Mouse (Mus musculus) forebrain, embryonic 11.5 days (tissue): ENCODE measurements at regions not wholly inside any gene's neighbourhood (a gene's known extent, or its start where the extent isn't known, plus 50 kb on each side); places are given as distances from the start of the nearest gene placed in this dataset.

Source experiments
- ATAC-seq: fragments of 200-750 bp; cut with Nextera tagmentation; replicated peaks from 2 replicates; pipeline ENCODE4 v1.8.0; 2017; ENCODE audit warnings: moderate TSS enrichment; ENCODE audit not compliant: low FRiP score
- DNase-seq: peaks from one replicate; pipeline ENCODE4 v3.0.0-alpha.2; 2017; ENCODE audit warnings: low spot score
- H3K27ac ChIP-seq: fragments of 300-500 bp; sonication (generic); 2 replicates; pipeline ENCODE4 v1.5.1; 2014; ENCODE audit warnings: low read depth, low read length
- H3K27me3 ChIP-seq: fragments of 300-500 bp; sonication (generic); 2 replicates; pipeline ENCODE4 v1.6.1; 2014; ENCODE audit warnings: mild to moderate bottlenecking, low read length, mixed read lengths; ENCODE audit not compliant: control insufficient read depth, insufficient read depth
- H3K36me3 ChIP-seq: fragments of 300-500 bp; sonication (generic); 2 replicates; pipeline ENCODE4 v1.6.1; 2014; ENCODE audit warnings: mild to moderate bottlenecking, low read length, moderate library complexity, mixed read lengths; ENCODE audit not compliant: control insufficient read depth, insufficient read depth
- H3K4me1 ChIP-seq: fragments of 300-500 bp; sonication (generic); replicated peaks from 2 replicates; pipeline ENCODE4 v1.6.1; 2014; ENCODE audit warnings: low read length, mixed read lengths; ENCODE audit not compliant: control insufficient read depth, insufficient read depth
- H3K4me2 ChIP-seq: fragments of 300-500 bp; sonication (generic); 2 replicates; pipeline ENCODE4 v1.6.1; 2014; ENCODE audit warnings: low read depth, mild to moderate bottlenecking, low read length, moderate library complexity, mixed read lengths; ENCODE audit not compliant: severe bottlenecking
- H3K4me3 ChIP-seq: fragments of 300-500 bp; sonication (generic); 2 replicates; pipeline ENCODE4 v1.5.1; 2014; ENCODE audit warnings: low read depth, low read length
- H3K9ac ChIP-seq: fragments of 300-500 bp; sonication (generic); 2 replicates; pipeline ENCODE4 v1.6.1; 2014; ENCODE audit warnings: low read length
- H3K9me3 ChIP-seq: fragments of 300-500 bp; sonication (generic); 2 replicates; pipeline ENCODE4 v1.6.1; 2016; ENCODE audit warnings: low read length, mixed read lengths; ENCODE audit not compliant: control insufficient read depth
- WGBS: fragments of 180-500 bp; shearing (Covaris S2); extraction: QIAGEN DNeasy Blood & Tissue Kit; methylation state at CpG from one replicate; pipeline ENCODE4 v1.1.7; 2014; 5-methylcytosine and 5-hydroxymethylcytosine counted together

DNA sequence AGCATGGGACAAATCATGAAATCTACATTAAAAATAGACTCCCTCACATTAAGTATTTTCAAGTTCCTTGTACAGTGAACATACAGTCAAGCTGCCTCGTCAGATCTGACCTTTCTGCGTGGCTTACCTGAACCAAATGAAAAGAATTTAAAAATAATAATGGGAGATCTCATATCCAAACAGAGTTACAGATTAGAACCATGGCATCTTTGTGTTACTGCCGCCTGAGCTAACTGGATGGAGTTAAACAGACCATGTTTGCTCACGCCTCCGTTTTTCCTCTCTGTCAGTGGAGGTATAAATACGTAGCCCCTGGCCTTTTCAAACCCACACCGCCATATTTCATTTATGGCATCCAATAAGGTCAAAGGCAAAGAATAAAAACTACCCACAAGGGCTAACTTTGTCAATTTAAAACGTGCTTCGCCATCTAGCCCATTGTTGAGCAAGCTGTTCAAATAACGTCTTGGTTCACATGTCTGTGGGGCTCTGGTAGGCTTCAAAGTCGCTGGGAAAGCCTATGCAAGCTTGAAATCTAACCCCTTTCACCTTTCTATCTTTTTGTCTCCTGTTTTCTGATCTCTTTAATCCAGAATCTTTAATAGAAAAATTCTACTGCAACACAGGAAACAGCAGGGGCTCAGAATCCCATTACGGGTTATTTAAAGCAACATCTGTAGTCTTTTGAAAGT is 378.6 kb upstream of the Sash1 start:
- 57% methylated on average over 12 of the region's 12 CpGs for WGBS

DNA sequence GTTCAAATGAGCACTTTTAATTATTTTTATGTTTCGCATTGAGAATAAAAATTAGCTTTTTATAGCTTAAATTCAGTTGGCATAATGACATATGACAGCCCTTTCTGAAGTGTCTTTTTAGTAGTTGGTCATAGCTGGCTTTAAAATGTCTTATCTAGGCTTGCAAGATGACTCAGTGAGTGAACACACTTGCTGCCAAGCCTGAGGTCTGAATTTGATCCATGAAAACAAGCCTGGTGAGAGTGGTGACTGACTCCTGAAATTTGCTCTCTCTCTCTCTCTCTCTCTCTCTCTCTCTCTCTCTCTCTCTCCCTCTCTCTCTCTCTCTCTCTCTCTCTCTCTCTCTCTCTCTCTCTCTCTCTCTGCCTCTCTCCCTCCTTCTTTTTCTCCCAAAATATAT is 372.8 kb upstream of the Sash1 start:
- Histone ChIP-seq H3K9me3 (no peaks in the 10 kb centered on the region), H3K27ac (no peak overlapping the region), H3K36me3 (no peaks in the 10 kb centered on the region), H3K27me3 (no peaks in the 10 kb centered on the region), H3K4me1 (no peaks in the 10 kb centered on the region), H3K4me3 (no peak overlapping the region), H3K9ac (no peak overlapping the region), H3K4me2 (no peak overlapping the region)
- ATAC-seq (no peak), DNase-seq (no peak)
- 84% methylated on average over 1 of the region's 1 CpGs for WGBS

More for the DNA sequence above, 378.6 kb upstream of the Sash1 start:
- Histone ChIP-seq H3K27me3 (no peaks in the 10 kb centered on the region), H3K27ac (no peak overlapping the region), H3K9me3 (no peaks in the 10 kb centered on the region), H3K9ac (no peak overlapping the region), H3K4me1 (no peaks in the 10 kb centered on the region), H3K4me2 (no peak overlapping the region), H3K36me3 (no peaks in the 10 kb centered on the region), H3K4me3 (no peak overlapping the region)
- ATAC-seq = no peak
- DNase-seq = no peak

DNA sequence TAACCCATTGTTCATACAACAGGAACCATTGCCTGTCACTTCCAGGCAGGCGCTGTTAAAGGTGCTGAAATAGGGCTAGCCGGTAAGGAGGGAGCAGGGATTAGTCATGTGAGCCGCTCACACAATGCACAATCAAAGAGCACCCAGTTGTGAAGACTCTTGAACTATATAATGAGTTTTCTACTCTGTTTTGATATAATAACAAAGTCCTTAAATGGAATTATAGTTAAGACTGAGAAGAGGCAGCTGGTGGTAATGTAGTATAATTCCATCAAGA is 367.0 kb upstream of the Sash1 start:
- no peaks in the 10 kb centered on the region for H3K27me3 ChIP-seq
- WGBS = 8% methylated on average over 3 of the region's 3 CpGs
- no peak overlapping the region for H3K9ac ChIP-seq
- 0 out of 2 replicates have a peak, but pooled peaks cover 2% of the 10 kb centered on the region for H3K4me1 ChIP-seq
- no peak overlapping the region for H3K27ac ChIP-seq
- no peak for ATAC-seq
- no peaks in the 10 kb centered on the region for H3K9me3 ChIP-seq
- H3K4me3 ChIP-seq = no peak overlapping the region
- no peak overlapping the region for H3K4me2 ChIP-seq
- no peaks in the 10 kb centered on the region for H3K36me3 ChIP-seq
- DNase-seq = no peak

DNA sequence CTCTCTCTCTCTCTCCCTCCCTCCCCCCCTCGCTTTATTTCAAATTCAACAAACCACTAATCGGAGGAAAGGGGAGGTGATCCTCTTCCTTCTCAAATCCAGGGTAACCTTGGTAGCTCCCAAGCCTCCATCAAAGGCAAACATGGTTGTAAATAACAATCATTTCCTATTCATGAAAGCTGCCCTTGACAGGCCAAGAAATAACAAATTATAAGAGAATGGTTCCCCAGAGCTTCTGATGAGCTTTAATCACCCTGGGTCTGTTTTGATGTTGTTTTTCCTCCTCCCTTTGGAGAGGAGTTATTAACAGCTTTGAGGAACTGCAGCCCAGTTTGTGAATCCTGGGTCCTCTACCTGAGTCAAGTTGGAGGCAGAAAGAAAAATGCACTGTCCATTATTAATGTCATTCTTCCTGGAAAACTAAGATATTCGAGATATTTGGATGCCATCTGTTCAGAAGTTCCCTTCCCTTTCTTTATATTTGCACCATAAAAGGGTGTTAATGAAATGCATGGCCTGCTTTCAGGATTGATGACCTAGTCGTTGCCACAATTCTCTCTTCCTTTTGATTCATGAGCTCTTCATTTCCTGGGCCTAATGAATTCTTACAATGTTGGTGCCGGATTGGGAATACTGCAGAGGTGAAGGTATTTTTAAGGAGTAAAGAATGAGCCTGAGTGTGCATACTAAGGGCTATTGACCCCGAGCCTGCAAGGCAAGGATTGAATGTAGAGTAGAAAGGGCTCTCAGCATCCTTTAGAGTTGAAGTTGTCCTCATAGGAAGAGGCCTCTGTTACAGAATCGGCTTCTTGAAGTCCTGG is 366.5 kb upstream of the Sash1 start:
- WGBS = 45% methylated on average over 7 of the region's 7 CpGs

DNA sequence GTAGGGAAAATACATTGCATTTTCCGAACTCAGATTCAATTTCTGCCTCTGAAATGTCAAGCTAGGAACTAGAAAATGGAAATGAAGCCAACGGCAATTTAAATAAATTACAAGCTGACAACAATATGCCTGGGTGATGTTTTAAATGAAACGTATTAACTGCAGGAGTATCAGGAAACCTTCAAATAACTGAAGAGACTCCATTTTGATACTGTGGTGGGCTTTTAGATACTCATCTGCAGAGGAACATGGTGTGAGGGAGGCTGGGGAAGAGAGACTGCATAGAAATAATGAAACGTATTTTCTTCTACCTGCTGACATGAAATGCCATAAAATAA is 357.4 kb upstream of the Sash1 start:
- no peak for DNase-seq
- no peaks in the 10 kb centered on the region for H3K36me3 ChIP-seq
- H3K9ac ChIP-seq = no peak overlapping the region
- H3K27ac ChIP-seq = no peak overlapping the region
- 86% methylated on average over 4 of the region's 4 CpGs for WGBS
- no peak overlapping the region for H3K4me2 ChIP-seq
- H3K9me3 ChIP-seq = no peaks in the 10 kb centered on the region
- H3K4me1 ChIP-seq = no peaks in the 10 kb centered on the region
- ATAC-seq = no peak
- no peaks in the 10 kb centered on the region for H3K27me3 ChIP-seq
- no peak overlapping the region for H3K4me3 ChIP-seq

More for the DNA sequence above, 366.5 kb upstream of the Sash1 start:
- Histone ChIP-seq H3K27me3 (no peaks in the 10 kb centered on the region), H3K27ac (no peak overlapping the region), H3K9ac (no peak overlapping the region), H3K9me3 (no peaks in the 10 kb centered on the region), H3K4me3 (no peak overlapping the region), H3K4me2 (no peak overlapping the region), H3K4me1 (0 out of 2 replicates have a peak, but pooled peaks cover 2% of the 10 kb centered on the region), H3K36me3 (no peaks in the 10 kb centered on the region)
- DNase-seq (no peak), ATAC-seq (no peak)

DNA sequence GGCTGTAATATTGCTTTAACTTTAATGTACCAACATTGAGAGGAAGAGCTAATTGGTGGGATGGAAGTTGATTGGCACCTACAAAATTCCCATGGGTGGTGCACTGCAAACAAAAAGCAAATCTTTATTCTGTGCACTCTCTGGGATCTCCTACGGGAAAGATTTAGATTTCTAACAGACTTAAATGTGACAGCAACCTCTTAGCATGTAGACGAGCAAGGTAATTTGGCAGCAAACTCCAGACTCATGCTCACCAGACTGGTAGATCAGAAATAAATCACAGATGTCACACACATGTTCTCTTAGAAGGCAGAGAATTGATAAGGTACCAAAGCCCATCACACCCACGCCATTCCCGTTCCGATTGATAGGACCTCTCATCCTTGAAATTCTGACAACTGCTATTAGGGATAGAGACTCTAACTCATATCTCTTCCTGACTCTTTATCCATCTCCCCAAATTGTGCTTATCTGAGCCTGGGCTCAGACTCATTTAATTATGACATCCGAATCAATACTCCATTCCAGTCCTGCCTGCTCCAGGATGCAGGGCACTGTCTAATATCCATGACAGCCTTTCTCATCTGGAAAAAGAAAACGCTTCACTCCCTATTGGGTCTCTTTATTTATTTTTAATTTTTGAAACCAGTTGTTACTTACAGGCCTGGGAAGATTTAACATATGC is 356.9 kb upstream of the Sash1 start:
- no peaks in the 10 kb centered on the region for H3K4me1 ChIP-seq
- no peak overlapping the region for H3K27ac ChIP-seq
- no peak overlapping the region for H3K4me3 ChIP-seq
- no peak overlapping the region for H3K9ac ChIP-seq
- H3K36me3 ChIP-seq = no peaks in the 10 kb centered on the region
- no peak overlapping the region for H3K4me2 ChIP-seq
- DNase-seq = no peak
- no peaks in the 10 kb centered on the region for H3K9me3 ChIP-seq
- ATAC-seq = no peak
- 90% methylated on average over 7 of the region's 7 CpGs for WGBS
- no peaks in the 10 kb centered on the region for H3K27me3 ChIP-seq

DNA sequence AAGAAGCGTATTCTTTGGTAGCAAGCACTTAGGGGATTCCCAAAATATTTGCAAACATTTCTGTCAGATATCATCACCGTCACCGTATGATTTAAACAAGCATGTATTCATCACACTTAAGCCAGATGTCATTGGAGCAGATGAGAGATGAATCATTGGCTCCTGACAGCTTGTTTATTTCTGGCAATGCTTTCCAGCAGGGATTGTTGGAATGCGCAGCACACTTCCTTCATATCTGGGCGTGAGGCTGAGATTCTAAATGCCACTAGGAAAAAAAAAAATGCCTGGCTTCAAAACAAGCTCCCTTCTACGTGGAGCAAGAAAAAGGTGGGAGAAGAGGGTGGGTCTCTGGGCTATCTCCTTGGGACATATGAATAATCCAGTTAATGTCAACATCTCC is 354.1 kb upstream of the Sash1 start:
- ATAC-seq (no peak), DNase-seq (no peak)
- Histone ChIP-seq H3K4me3 (no peak overlapping the region), H3K9me3 (no peaks in the 10 kb centered on the region), H3K9ac (no peak overlapping the region), H3K27ac (no peak overlapping the region), H3K27me3 (no peaks in the 10 kb centered on the region), H3K4me1 (no peaks in the 10 kb centered on the region), H3K36me3 (no peaks in the 10 kb centered on the region), H3K4me2 (no peak overlapping the region)
- WGBS = 86% methylated on average over 6 of the region's 6 CpGs

DNA sequence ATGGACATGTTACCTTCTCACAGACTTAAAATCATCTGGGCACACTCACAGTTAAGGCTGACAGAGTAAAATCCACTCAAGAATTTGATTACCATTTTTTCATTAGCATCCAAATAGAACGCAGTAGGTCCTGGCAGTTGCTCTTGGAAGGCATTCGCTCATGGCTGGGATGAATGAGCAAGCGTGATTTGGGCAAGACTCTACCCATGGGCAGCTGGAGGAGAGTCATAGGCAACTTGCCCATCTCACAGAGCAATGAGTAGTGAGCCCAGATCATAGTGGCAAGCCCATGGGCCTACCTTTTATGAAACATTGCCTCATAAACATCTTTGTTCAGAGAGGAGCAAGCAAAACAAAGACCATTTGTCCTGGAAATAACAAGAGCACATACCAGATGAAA is 345.9 kb upstream of the Sash1 start:
- Histone ChIP-seq H3K4me1 (no peaks in the 10 kb centered on the region), H3K9ac (no peak overlapping the region), H3K27ac (no peak overlapping the region), H3K27me3 (no peaks in the 10 kb centered on the region), H3K4me3 (no peak overlapping the region), H3K4me2 (no peak overlapping the region), H3K9me3 (no peaks in the 10 kb centered on the region), H3K36me3 (no peaks in the 10 kb centered on the region)
- 94% methylated on average over 3 of the region's 3 CpGs for whole genome bisulfite sequencing
- DNase-seq = no peak
- no peak for ATAC-seq
